Mouse (Mus musculus) embryonic facial prominence, embryonic 12.5 days (tissue): ENCODE data around the gene Vapa. TPM values are rescaled to one million over a fixed set of nuclear protein-coding genes. Genes with fewer than 3 reads are reported as not detected.
"Not testable (repeated sequence)": the region's sequence is repeated elsewhere in the genome, so short reads cannot be mapped to it uniquely, and the experiment has no call there.

Experiments
- ATAC-seq: fragments of 200-750 bp; cut with Nextera tagmentation; 2 replicates; pipeline ENCODE4 v1.8.0; 2017; ENCODE audit not compliant: insufficient number of reproducible peaks, insufficient read depth, low FRiP score, low TSS enrichment
- H3K27ac ChIP-seq: fragments of 300-500 bp; sonication (generic); 2 replicates; pipeline ENCODE4 v1.5.1; 2016; ENCODE audit warnings: mild to moderate bottlenecking
- H3K27me3 ChIP-seq: fragments of 300-500 bp; sonication (generic); 2 replicates; pipeline ENCODE4 v1.6.1; 2016; ENCODE audit warnings: mild to moderate bottlenecking, moderate library complexity
- H3K36me3 ChIP-seq: fragments of 300-500 bp; sonication (generic); 2 replicates; pipeline ENCODE4 v1.6.1; 2016; ENCODE audit warnings: mild to moderate bottlenecking
- H3K4me1 ChIP-seq: fragments of 300-500 bp; sonication (generic); 2 replicates; pipeline ENCODE4 v1.6.1; 2016
- H3K4me2 ChIP-seq: fragments of 300-500 bp; sonication (generic); replicated peaks from 2 replicates; pipeline ENCODE4 v1.6.1; 2016; ENCODE audit warnings: mild to moderate bottlenecking, moderate library complexity
- H3K4me3 ChIP-seq: fragments of 300-500 bp; sonication (generic); 2 replicates; pipeline ENCODE4 v1.5.1; 2016; ENCODE audit warnings: mild to moderate bottlenecking
- H3K9ac ChIP-seq: fragments of 300-500 bp; sonication (generic); 2 replicates; pipeline ENCODE4 v1.6.1; 2016; ENCODE audit warnings: mild to moderate bottlenecking, moderate library complexity
- H3K9me3 ChIP-seq: fragments of 300-500 bp; sonication (generic); 2 replicates; pipeline ENCODE4 v1.6.1; 2016; ENCODE audit warnings: mild to moderate bottlenecking, moderate library complexity
- WGBS: fragments of 180-500 bp; shearing (Covaris S2); methylation state at CpG from one replicate; pipeline ENCODE4 v1.1.7; 2016; 5-methylcytosine and 5-hydroxymethylcytosine counted together
- polyA plus RNA-seq: library from polyadenylated mRNA; unstranded; fragments of >200 nt; fragmentation: Nextera tagmentation; extraction: Ambion mirVana; gene quantifications from 2 replicates; pipeline ENCODE4 v1.2.1, GENCODE M21; 2016

The Vapa gene
- polyA plus RNA-seq, 1 experiment from 2014 or later: 216 TPM

GRCm38 (mm10) chr17:65561361-65562015 lies 51.9 kb downstream of the Vapa start:
- Histone ChIP-seq H3K9ac (no peak overlapping the region), H3K27ac (no peak overlapping the region), H3K9me3 (no peaks in the 10 kb centered on the region), H3K27me3 (no peaks in the 10 kb centered on the region), H3K36me3 (no peaks in the 10 kb centered on the region), H3K4me1 (no peaks in the 10 kb centered on the region), H3K4me2 (no peak overlapping the region), H3K4me3 (no peak overlapping the region)
- ATAC-seq: no peak
- 63% methylated on average over 6 of the region's 6 CpGs for WGBS

DNA sequence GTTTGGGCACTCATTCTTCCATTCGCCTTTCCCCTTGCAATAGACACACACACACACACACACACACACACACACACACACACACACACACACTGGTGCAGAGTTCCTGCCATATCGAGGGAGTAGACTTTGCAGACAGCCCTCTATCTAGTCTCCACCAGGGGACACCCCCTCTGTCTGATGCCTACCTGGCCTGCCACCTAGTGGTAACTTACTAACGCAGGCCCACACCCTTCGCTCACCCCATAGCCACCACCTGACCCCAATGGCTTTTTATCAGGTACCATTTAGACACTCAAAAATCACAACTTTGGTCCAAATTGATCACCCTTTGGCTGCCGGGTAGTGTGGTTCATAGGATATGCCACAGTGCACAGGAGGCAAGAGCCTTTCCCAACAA lies 54.1 kb downstream of the Vapa start:
- Histone ChIP-seq H3K9me3 (no peaks in the 10 kb centered on the region), H3K27ac (no peak overlapping the region), H3K4me3 (no peak overlapping the region), H3K27me3 (no peaks in the 10 kb centered on the region), H3K9ac (no peak overlapping the region), H3K36me3 (no peaks in the 10 kb centered on the region), H3K4me2 (no peak overlapping the region), H3K4me1 (no peaks in the 10 kb centered on the region)
- no peak for ATAC-seq
- 47% methylated on average over 5 of the region's 5 CpGs for WGBS

DNA sequence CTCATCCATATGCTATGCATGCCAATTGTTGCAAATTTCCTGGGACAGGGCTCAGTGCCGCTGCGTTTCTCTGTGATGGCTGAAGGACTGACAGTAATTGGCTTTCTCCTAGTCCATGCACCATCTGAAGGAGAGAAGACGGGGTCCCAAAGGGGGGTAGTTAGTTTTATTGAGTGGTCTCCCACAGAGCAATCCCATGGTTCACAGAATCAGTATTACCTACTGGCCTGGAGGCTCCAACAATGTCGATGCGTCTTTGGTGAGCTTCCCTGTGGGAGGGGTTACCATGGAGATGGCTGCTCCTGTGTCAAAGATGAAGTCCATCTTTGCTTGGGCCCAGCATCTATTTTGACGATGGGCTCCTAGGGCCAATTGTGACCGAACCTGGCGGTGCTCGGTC lies 54.6 kb downstream of the Vapa start:
- no peak for ATAC-seq
- H3K4me1 ChIP-seq: no peaks in the 10 kb centered on the region
- H3K9ac ChIP-seq: no peak overlapping the region
- H3K4me3 ChIP-seq: no peak overlapping the region
- 0 out of 2 replicates have a peak overlapping the region, but pooled peaks have one; percentile 22 for H3K4me2 ChIP-seq
- H3K27me3 ChIP-seq: no peaks in the 10 kb centered on the region
- no peaks in the 10 kb centered on the region for H3K9me3 ChIP-seq
- H3K36me3 ChIP-seq: no peaks in the 10 kb centered on the region
- H3K27ac ChIP-seq: no peak overlapping the region
- 66% methylated on average over 9 of the region's 9 CpGs for WGBS

DNA sequence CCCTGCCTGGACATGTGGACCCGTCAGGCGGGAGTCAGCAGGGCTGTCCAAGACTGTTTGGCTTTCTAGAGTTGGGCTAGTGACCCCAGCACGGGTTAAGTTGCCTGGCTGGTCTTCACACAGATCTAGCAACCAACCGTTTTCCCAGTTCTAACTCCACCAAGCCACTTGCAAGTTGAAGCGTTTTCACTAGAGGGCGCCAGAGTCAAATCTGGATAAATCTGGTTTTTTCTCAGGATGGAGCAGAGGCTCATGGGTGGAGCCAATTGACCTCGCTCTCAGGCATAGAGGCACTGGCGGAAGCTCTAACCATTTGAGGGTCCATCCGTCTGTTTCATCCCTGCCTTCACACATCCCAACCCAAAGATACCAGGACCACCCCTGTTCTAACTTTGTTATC lies 55.1 kb downstream of the Vapa start:
- no peak overlapping the region for H3K9ac ChIP-seq
- H3K4me3 ChIP-seq: no peak overlapping the region
- no peaks in the 10 kb centered on the region for H3K27me3 ChIP-seq
- WGBS: 43% methylated on average over 9 of the region's 9 CpGs
- H3K27ac ChIP-seq: no peak overlapping the region
- no peak; the same call in 1 of the 2 replicates for ATAC-seq
- H3K4me1 ChIP-seq: no peaks in the 10 kb centered on the region
- no peaks in the 10 kb centered on the region for H3K9me3 ChIP-seq
- H3K4me2 ChIP-seq: peak overlapping the region; percentile 22; the same call in 1 of the 2 replicates
- no peaks in the 10 kb centered on the region for H3K36me3 ChIP-seq

DNA sequence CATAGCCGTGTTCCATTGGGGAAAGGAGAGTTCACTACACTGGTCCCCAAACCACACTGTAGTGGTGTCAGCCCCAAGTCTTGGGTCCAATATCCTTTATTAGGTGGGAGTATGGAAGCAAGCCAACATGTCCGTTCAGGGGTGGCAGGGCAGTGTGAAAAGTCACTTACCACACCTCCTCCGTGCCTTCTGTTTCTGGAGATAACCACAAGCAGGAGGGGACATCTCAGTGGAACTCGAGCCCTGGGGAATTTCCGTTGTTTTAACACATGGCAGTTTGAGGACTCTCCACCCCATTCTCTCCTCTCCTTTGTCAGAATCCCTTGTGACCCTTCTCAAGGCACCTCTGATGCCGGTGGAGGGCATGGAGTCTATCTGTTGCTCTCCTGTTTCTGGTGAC lies 56.1 kb downstream of the Vapa start:
- no peak overlapping the region for H3K4me2 ChIP-seq
- no peaks in the 10 kb centered on the region for H3K4me1 ChIP-seq
- no peak for ATAC-seq
- no peaks in the 10 kb centered on the region for H3K9me3 ChIP-seq
- 75% methylated on average over 6 of the region's 6 CpGs for WGBS
- H3K27me3 ChIP-seq: no peaks in the 10 kb centered on the region
- no peak overlapping the region for H3K9ac ChIP-seq
- no peak overlapping the region for H3K4me3 ChIP-seq
- no peaks in the 10 kb centered on the region for H3K36me3 ChIP-seq
- no peak overlapping the region for H3K27ac ChIP-seq

DNA sequence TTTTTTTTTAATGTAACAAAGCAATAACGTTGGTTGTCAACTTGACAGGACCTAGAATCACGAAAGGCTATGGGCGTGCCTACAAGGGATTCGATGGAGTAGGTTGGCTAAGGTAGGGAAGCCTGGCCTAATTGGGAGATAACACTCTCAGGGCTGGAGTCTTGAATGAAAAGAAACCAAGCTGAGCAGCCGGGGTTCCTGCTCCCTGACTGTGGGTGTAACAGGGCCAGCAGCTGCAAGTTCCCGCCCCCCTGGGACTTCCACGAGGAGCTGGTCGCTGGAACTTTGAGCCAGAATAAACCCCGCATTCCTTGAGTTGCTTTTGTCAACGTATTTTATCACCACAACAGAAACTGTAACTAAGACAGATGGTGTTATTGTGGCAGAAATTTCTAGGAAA lies 56.6 kb downstream of the Vapa start:
- H3K4me3 ChIP-seq: no peak overlapping the region
- H3K4me1 ChIP-seq: no peaks in the 10 kb centered on the region
- H3K27me3 ChIP-seq: no peaks in the 10 kb centered on the region
- no peaks in the 10 kb centered on the region for H3K36me3 ChIP-seq
- 66% methylated on average over 10 of the region's 10 CpGs for WGBS
- H3K27ac ChIP-seq: no peak overlapping the region
- H3K9me3 ChIP-seq: no peaks in the 10 kb centered on the region
- no peak overlapping the region for H3K9ac ChIP-seq
- H3K4me2 ChIP-seq: no peak overlapping the region
- no peak for ATAC-seq

DNA sequence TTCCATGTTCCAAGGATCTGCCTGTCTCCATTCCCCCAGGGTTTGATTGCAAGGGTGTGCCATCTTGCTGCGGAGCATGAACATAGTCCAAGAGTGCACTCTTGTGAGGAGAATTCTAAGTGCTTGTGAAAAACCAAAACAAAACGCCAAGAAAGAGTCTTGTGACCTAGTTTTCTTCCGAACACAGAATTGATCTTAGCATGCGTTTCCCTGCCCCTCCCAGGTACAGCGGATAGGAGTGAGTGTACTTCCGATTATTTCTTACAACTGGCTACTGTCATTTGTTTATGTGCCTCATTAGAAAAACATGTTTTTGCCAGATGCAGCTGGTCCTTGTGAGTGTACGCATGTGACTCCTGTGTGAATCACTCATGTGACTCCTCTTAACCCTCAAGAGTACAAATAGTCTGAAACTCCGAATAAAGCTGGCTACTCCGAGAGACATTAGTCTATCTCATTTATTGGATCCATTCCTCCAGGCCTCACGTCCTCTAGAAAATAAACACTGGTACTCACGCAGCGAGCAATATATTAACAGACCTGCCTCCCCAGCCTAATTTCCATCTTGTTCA lies 60.8 kb downstream of the Vapa start:
- no peak for ATAC-seq
- 73% methylated on average over 12 of the region's 12 CpGs for WGBS

DNA sequence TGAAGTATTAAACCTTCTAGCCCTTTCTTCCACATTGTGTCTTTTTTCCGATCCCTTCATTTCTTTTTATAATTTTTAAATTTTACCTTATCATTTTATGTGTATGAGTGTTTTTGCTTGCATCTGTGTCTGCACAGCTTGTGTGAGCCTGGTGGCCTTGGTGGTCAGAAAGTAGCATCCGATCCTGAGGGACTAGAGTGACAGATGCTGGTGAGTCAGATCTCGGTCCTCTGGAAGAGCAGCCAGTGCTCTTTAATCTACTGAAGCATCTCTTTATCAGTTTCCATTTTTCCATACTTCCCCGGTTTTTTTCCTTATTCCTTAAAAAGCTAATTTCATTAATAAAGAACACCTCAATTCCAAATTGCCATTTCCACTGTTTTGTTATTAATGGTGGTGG lies 63.0 kb downstream of the Vapa start:
- WGBS: 88% methylated on average over 4 of the region's 4 CpGs
- Histone ChIP-seq H3K36me3 (no peaks in the 10 kb centered on the region), H3K4me3 (no peak overlapping the region), H3K27ac (no peak overlapping the region), H3K4me1 (no peaks in the 10 kb centered on the region), H3K9ac (no peak overlapping the region), H3K27me3 (no peaks in the 10 kb centered on the region), H3K4me2 (no peak overlapping the region), H3K9me3 (no peaks in the 10 kb centered on the region)
- no peak for ATAC-seq

More for the DNA sequence above, 60.8 kb downstream of the Vapa start:
- no peaks in the 10 kb centered on the region for H3K9me3 ChIP-seq
- H3K36me3 ChIP-seq: no peaks in the 10 kb centered on the region
- H3K27me3 ChIP-seq: no peaks in the 10 kb centered on the region
- no peak overlapping the region for H3K9ac ChIP-seq
- H3K27ac ChIP-seq: no peak overlapping the region
- no peaks in the 10 kb centered on the region for H3K4me1 ChIP-seq
- no peak overlapping the region for H3K4me3 ChIP-seq
- H3K4me2 ChIP-seq: no peak overlapping the region

DNA sequence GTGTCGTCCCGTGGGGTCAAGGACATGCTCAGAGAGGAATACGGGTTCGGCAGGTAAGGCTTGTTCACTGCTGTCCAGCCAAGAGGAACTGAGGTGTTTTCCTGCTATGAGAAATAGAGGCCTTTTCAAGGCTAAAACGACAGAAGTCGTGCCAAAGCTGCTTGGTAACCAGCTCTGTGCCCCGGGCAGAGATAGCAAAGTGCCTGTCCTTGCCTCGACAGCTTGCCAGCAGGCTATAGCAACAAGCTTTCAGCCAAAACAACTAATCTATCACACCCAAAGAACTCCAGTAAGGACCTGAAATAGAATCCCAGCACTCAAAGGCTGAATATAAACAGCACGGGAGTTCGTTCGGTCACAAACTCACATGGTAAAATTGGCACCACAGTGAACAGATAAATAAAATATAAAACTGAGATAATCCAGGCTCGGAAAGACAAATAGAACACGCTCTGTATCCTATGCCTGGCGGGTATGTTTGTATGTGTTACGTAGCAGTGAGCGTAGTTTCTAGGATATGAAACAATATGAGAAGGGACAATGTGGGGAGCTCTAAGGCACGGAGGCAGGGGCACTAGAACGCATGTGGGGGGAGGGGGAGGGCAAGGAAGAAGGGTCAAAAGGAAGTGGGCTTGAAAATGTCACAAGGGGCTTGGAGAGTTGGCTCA lies 64.5 kb downstream of the Vapa start:
- Histone ChIP-seq H3K9me3 (no peaks in the 10 kb centered on the region), H3K36me3 (no peaks in the 10 kb centered on the region), H3K4me1 (no peaks in the 10 kb centered on the region), H3K4me3 (no peak overlapping the region), H3K4me2 (no peak overlapping the region), H3K27ac (no peak overlapping the region), H3K27me3 (no peaks in the 10 kb centered on the region), H3K9ac (no peak overlapping the region)
- ATAC-seq: no peak
- 72% methylated on average over 18 of the region's 18 CpGs for WGBS

- H3K4me3 ChIP-seq, H3K9ac ChIP-seq, H3K27me3 ChIP-seq, H3K4me1 ChIP-seq, H3K4me2 ChIP-seq, ATAC-seq, H3K27ac ChIP-seq, H3K36me3 ChIP-seq, H3K9me3 ChIP-seq: not testable (repeated sequence)
- WGBS: 93% methylated on average over 4 of the region's 4 CpGs
Measured at GRCm38 (mm10) chr17:65546221-65546620, 67.1 kb downstream of the Vapa start.

- no peaks in the 10 kb centered on the region for H3K36me3 ChIP-seq
- H3K4me2 ChIP-seq: peak within 1 kb of the TSS; percentile 44
- 14% methylated on average over 26 of the region's 26 CpGs for WGBS
- no peak for ATAC-seq
- no peaks in the 10 kb centered on the region for H3K9me3 ChIP-seq
- H3K4me3 ChIP-seq: peak within 1 kb of the TSS; percentile 16
- no peaks in the 10 kb centered on the region for H3K27me3 ChIP-seq
- H3K27ac ChIP-seq: no peak within 1 kb of the TSS
- no peaks in the 10 kb centered on the region for H3K4me1 ChIP-seq
- no peak within 1 kb of the TSS for H3K9ac ChIP-seq
Measured at GRCm38 (mm10) chr17:65540441-65541272, 72.7 kb downstream of the Vapa start, which contains the start of gene Tmem232. Gene Tmem232 (minus strand): TSS chr17:65540782.
